Mouse (Mus musculus) lung, adult 2 months (tissue): ENCODE results near the gene Grem2.

Source experiments
- CTCF ChIP-seq: fragments of 200-500 bp; IDR thresholded peaks from 2 replicates; pipeline ENCODE4 v1.5.1; 2011; ENCODE audit warnings: mild to moderate bottlenecking, low read length, control low read depth; ENCODE audit not compliant: insufficient read depth
- POLR2A ChIP-seq: fragments of 200-500 bp; IDR thresholded peaks from 2 replicates; pipeline ENCODE4 v1.6.1; 2011; ENCODE audit warnings: low read depth, mild to moderate bottlenecking, control low read depth, low read length, borderline replicate concordance; ENCODE audit errors: extremely low read depth

GRCm38 (mm10) chr1:174931003-174931619, 9.5 kb upstream of the Grem2 start:
- TF ChIP-seq CTCF (no peak), POLR2A (no peak)
